Mouse (Mus musculus): ENCODE measurements around the gene Scgb1a1. TPM values are rescaled to one million over a fixed set of nuclear protein-coding genes. Genes with fewer than 3 reads are reported as not detected.

Scgb1a1 gene
- polyA plus RNA-seq, 1 experiment = not detected

DNA sequence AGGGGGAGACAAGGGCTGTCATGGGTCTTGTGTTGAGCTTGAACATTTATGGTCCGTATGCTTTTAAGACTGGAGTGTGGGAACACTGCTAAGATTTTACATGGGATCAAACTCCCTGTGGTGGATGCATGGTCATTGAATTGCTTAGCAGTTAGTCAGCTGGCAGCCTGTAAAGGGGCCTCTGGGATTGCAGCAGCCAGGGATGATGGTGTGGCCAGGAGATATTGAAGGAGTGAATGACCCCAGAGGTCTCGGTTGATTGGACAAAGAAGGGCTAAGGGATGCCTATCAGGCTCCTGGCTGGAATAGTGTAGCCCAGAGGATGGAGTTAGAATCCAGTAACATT is 4.8 kb downstream of the Scgb1a1 start:
- Histone ChIP-seq H3K36me3 (ENCODE audit: control insufficient read depth) (no peaks in the 10 kb centered on the region), H3K4me3 (replicated peaks) (no peak overlapping the region), H3K4me1 (ENCODE audit: control insufficient read depth) (peaks cover 9% of the 10 kb centered on the region), H3K27me3 (ENCODE audit: control insufficient read depth) (peaks cover 8% of the 10 kb centered on the region), H3K9me3 (ENCODE audit: control insufficient read depth, low read length) (no peaks in the 10 kb centered on the region)
- TF ChIP-seq GATA1 (IDR thresholded peaks at IDR 0.05; ENCODE audit: low read length) (no peak), TAL1 (IDR thresholded peaks at IDR 0.05; ENCODE audit: low read length) (no peak)

DNA sequence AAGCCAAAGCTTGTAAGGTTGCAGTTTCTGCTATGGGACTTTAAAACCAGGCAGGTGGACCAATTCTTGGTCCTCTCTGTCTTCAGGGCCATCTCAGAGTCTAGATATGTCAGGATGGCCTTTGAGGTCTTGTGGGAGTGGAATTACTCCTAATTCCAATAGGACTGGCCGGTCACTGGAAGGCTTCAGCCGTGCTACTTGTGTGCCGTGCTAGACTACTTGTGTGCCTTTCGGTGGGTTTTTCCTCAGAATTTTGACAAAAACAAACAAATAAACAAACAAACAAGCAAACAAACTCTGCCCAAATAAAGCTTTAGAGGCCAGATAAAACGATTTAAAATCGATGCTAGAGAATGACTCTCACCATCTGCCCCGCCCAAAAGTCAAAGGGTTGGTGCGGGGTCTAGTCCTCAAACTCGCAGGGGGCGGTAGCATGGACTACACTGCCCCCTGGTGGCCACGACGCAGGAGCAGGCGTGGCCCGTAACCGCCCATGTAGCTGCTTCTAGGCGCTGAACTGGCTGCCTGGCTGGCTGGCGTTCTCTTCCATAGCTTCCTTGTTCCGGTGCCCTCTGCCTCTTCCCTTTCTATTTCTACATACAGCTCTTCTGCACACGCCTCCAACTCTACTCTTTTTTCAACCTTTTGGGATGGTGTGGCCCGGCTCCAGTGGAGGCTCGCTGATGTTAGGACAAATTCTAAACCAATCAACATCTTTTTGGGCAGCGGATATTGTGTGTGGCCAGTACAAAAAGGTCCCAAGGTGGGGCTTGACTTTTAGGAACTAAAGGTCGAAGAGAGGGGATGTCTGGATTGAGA is 5.4 kb downstream of the Scgb1a1 start:
- no peaks in the 10 kb centered on the region for H3K9me3 ChIP-seq (ENCODE audit: control insufficient read depth, low read length)
- peaks cover 9% of the 10 kb centered on the region for H3K4me1 ChIP-seq (ENCODE audit: control insufficient read depth)
- H3K27me3 ChIP-seq (ENCODE audit: control insufficient read depth) = peaks cover 8% of the 10 kb centered on the region
- no peaks in the 10 kb centered on the region for H3K36me3 ChIP-seq (ENCODE audit: control insufficient read depth)
- no peak for TF ChIP-seq GATA1 (IDR thresholded peaks at IDR 0.05; ENCODE audit: low read length)
- no peak for TF ChIP-seq TAL1 (IDR thresholded peaks at IDR 0.05; ENCODE audit: low read length)
- no peak overlapping the region for H3K4me3 ChIP-seq (replicated peaks)

DNA sequence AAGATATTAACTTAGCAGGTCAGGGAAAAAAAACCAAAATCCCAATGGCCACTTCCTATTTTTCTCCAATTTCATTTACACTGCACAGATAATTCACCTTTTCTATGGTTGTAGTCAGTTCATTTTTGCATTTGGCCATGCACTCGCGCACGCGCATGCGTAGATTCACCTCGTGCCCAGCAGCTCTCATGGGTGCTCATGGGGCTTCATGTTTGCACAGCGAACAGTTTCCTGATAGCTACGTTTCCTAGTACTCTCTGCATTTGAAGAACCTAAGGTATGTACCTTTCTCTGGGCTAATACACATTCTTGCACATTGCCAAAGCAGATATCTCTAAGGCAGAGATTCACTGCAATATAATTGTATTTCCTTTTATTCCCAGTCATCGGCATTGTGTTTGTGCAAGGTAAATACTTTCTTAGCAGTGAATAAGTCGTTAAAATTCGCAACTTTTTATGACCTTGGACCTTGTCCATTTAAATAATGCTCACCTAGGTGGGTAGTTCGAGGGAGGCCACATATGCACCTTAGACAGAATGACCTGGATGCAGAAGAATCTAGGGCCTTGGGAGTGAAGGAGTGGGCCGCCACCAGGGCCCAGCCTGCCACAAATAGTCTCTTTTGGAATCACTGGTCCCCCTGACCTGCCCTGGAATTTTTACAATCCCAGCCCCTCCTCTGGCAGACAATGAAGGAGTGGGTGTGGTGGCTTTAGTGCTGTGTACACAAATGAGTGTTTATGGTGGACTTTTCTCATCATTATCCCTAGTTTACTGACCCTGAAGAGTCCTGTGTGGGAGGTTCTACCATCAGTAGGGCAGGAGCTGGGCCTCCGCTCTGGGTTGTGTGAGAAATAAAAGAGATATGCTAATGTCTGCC is 6.2 kb downstream of the Scgb1a1 start:
- Histone ChIP-seq H3K9me3 (ENCODE audit: control insufficient read depth, low read length) (no peaks in the 10 kb centered on the region), H3K4me1 (ENCODE audit: control insufficient read depth) (peaks cover 9% of the 10 kb centered on the region), H3K4me3 (replicated peaks) (no peak overlapping the region), H3K27me3 (ENCODE audit: control insufficient read depth) (peaks cover 8% of the 10 kb centered on the region), H3K36me3 (ENCODE audit: control insufficient read depth) (no peaks in the 10 kb centered on the region)
- no peak for TF ChIP-seq TAL1 (IDR thresholded peaks at IDR 0.05; ENCODE audit: low read length)
- TF ChIP-seq GATA1 (IDR thresholded peaks at IDR 0.05; ENCODE audit: low read length) = no peak

DNA sequence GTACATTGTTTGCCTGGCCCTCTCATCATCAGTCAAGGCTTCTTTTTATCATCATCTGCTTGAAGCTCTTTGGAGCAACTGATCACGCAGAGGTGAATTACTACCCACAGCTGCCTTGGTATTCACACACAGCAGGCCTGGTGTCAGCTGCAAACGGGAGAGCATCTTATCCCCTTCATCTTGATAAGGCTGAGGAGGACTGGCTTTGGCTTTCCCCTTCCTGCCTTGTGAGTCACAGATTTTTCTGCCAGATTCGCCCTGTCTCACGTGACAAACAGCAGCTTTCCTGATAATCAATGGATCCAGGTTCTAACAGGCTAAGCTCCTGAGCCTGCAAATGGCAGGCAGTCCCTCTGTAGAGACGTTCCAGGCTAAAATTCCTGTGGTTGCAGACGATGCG is 7.8 kb downstream of the Scgb1a1 start:
- H3K4me1 ChIP-seq (ENCODE audit: control insufficient read depth) = peaks cover 9% of the 10 kb centered on the region
- peaks cover 6% of the 10 kb centered on the region for H3K27me3 ChIP-seq (ENCODE audit: control insufficient read depth)
- no peak for TF ChIP-seq GATA1 (IDR thresholded peaks at IDR 0.05; ENCODE audit: low read length)
- H3K36me3 ChIP-seq (ENCODE audit: control insufficient read depth) = no peaks in the 10 kb centered on the region
- no peaks in the 10 kb centered on the region for H3K9me3 ChIP-seq (ENCODE audit: control insufficient read depth, low read length)
- H3K4me3 ChIP-seq (replicated peaks) = no peak overlapping the region

DNA sequence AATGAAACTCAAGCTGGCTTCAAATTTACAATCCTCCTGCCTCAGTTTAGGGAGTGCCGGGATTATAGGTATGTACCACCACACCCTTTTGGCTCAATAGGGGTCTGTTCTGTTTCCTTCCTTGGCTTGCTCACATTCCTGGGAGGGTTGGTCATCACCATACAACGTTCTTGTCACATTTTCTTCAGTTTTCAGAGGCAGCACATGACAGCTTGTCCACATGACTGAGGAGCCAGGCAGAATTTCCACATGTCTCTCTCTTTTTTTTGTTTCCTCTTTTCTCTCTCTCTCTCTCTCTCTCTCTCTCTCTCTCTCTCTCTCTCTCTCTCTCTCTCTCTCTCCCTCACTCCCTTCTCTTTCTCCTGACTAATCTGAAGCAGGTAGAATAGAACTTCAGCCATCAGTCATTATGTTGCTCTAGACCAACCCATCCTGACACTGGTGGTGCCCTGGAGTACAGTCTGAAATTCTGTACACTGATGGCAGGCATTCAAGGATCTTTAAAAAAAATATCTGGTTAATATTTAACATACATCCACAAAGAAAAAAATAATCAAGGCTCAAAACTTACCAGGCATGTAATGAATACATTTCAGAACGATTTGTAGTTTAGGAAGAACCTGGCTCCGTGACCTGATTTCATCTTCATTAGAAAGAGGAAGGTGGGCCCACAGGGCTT is 10.6 kb downstream of the Scgb1a1 start:
- no peak for TF ChIP-seq GATA1 (IDR thresholded peaks at IDR 0.05; ENCODE audit: low read length)
- TF ChIP-seq TAL1 (IDR thresholded peaks at IDR 0.05; ENCODE audit: low read length) = no peak
- Histone ChIP-seq H3K4me1 (ENCODE audit: control insufficient read depth) (peaks cover under 1% of the 10 kb centered on the region), H3K27me3 (ENCODE audit: control insufficient read depth) (no peaks in the 10 kb centered on the region), H3K4me3 (replicated peaks) (no peak overlapping the region), H3K36me3 (ENCODE audit: control insufficient read depth) (no peaks in the 10 kb centered on the region), H3K9me3 (ENCODE audit: control insufficient read depth, low read length) (no peaks in the 10 kb centered on the region)

DNA sequence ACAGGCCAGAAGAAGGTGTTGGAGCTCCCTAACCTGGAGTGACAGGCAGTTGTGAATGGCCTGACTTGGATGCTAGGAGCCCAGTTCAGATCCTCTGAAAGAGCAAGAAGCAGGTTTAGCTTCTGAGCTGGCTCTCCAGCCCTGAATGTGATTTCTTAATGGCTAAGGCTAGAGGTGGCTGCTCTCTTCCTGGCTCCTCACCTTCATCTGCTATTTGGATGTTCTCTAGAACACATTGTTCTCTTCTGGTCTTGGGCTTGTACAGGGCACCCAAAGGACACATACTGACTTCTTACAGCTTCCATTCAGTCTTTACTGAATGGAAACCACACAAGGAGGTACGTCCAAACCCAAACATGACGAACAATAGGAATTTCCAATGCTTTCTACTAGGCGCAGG is 11.7 kb downstream of the Scgb1a1 start:
- Histone ChIP-seq H3K36me3 (ENCODE audit: control insufficient read depth) (no peaks in the 10 kb centered on the region), H3K4me1 (ENCODE audit: control insufficient read depth) (no peaks in the 10 kb centered on the region), H3K4me3 (replicated peaks) (no peak overlapping the region), H3K9me3 (ENCODE audit: control insufficient read depth, low read length) (no peaks in the 10 kb centered on the region), H3K27me3 (ENCODE audit: control insufficient read depth) (no peaks in the 10 kb centered on the region)
- no peak for TF ChIP-seq TAL1 (IDR thresholded peaks at IDR 0.05; ENCODE audit: low read length)
- no peak for TF ChIP-seq GATA1 (IDR thresholded peaks at IDR 0.05; ENCODE audit: low read length)

DNA sequence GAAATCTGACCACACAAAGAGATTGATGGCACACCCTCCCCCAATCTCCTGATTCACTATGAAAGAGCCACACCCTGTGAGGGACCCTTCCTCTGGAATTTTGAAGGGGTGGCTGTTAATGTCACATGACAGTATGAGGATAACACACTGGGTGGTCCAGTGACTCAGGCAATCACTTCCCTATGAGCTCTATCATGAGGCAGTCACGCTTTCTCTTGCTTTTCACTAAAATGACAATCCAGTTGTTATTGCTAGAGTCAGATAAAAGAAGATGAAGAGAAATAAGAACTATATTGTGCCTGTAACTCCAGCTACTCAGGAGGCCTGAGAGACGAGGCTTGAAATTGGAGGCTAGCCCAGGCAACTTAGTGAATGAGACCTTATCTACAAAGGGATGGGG is 12.2 kb downstream of the Scgb1a1 start:
- Histone ChIP-seq H3K27me3 (ENCODE audit: control insufficient read depth) (no peaks in the 10 kb centered on the region), H3K4me1 (ENCODE audit: control insufficient read depth) (no peaks in the 10 kb centered on the region), H3K36me3 (ENCODE audit: control insufficient read depth) (no peaks in the 10 kb centered on the region), H3K9me3 (ENCODE audit: control insufficient read depth, low read length) (no peaks in the 10 kb centered on the region), H3K4me3 (replicated peaks) (no peak overlapping the region)
- TF ChIP-seq GATA1 (IDR thresholded peaks at IDR 0.05; ENCODE audit: low read length) = no peak
- TF ChIP-seq TAL1 (IDR thresholded peaks at IDR 0.05; ENCODE audit: low read length) = no peak

DNA sequence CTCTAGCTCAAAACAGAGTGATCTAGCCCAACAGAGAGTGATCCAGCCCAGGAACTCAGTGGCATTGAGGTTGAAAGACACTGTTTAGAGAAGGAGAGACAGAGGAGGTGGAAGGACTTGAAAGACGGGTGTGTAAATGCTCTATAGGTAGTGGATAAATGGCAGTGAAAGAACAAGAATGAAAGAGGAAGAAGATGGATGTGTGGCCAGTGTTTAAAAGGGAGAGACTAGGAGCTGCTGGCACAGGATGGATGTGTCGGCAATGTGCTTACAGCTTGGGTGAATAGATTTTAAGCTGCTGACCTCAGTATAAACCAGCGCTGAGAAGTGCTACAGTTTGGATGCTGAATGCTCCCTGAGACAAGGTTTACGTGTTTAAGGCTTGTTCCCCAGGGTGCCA is 13.3 kb downstream of the Scgb1a1 start:
- no peak for TF ChIP-seq TAL1 (IDR thresholded peaks at IDR 0.05; ENCODE audit: low read length)
- H3K4me3 ChIP-seq (replicated peaks) = no peak overlapping the region
- H3K4me1 ChIP-seq (ENCODE audit: control insufficient read depth) = no peaks in the 10 kb centered on the region

More for the DNA sequence above, 13.3 kb downstream of the Scgb1a1 start:
- Histone ChIP-seq H3K27me3 (ENCODE audit: control insufficient read depth) (no peaks in the 10 kb centered on the region), H3K36me3 (ENCODE audit: control insufficient read depth) (no peaks in the 10 kb centered on the region), H3K9me3 (ENCODE audit: control insufficient read depth, low read length) (no peaks in the 10 kb centered on the region)
